Mouse (Mus musculus): ENCODE data around the gene Tcf15.

DNA sequence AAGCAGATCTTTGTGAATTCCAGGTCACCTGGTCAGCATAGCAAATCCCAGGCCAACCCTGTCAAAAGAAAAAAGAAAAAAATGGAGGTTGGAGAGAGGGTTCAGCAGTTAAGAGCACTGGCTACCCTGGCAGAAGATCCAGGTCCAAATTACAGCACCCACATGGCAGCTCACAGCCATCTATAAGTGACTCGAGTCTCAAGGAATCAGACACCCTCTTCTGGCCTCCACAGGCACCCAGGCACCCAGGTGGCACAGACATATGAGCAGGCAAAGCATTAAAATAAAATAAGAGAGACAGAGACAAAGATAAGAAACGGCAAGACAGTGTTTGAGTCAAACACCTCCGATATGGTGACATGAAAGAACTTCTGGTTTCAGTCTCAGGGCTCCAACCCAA, 53.5 kb downstream of the Tcf15 start:
- TF ChIP-seq CTCF (IDR thresholded peaks at IDR 0.05; ENCODE audit: borderline replicate concordance, extremely low read depth, insufficient read depth, insufficient read length) (no peak), POLR2A (IDR thresholded peaks at IDR 0.05; ENCODE audit: borderline replicate concordance, extremely low read depth, insufficient read depth, insufficient read length, poor library complexity, severe bottlenecking) (no peak)
